In the genomic region with DNA sequence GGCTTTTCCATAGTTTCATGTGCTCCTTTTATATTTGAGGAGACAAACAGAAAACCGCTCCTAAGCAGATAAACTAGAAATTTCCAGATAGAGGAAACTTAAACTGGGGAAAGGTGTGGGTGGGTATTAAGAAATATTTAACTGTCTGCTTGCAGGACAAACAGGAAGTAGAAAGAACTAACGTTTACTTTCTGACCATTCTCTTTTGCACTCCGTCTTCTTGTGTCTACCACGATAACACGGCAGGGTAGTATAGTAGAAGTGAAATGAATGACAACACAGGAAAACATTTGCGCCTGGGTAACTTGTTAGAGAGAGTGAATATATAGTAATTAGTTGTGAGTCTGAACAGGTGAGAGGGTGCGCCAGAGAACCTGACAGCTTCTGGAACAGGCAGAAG, we compare ENCODE assay signal across 12 mouse cellular contexts.
"Had no signal": no experiment of that assay in that cellular context is flagged by ENCODE, and none has a peak within 500 bp of the region (broad histone marks: within the 10 kb centered on the region; RNA-seq: fewer than 3 reads in every experiment).

No protein-coding gene starts in this region.

- H3K9ac ChIP-seq: heart, embryonic 12.5 days; heart, embryonic 13.5 days; heart, embryonic 15.5 days; hindbrain, embryonic 12.5 days; hindbrain, embryonic 13.5 days; hindbrain, embryonic 15.5 days; intestine, embryonic 15.5 days; kidney, embryonic 15.5 days had no signal

- H3K27ac ChIP-seq: heart, embryonic 13.5 days; heart, embryonic 15.5 days; hindbrain, embryonic 10.5 days; hindbrain, embryonic 14.5 days; intestine, embryonic 15.5 days; kidney, embryonic 15.5 days; kidney, postnatal 0 days; left cerebral cortex, adult 2 months had no signal

- H3K9me3 ChIP-seq: heart, embryonic 12.5 days; heart, embryonic 13.5 days; heart, embryonic 15.5 days; hindbrain, embryonic 10.5 days; hindbrain, embryonic 12.5 days; hindbrain, embryonic 13.5 days; hindbrain, embryonic 15.5 days; intestine, embryonic 15.5 days; kidney, embryonic 15.5 days had no signal

- H3K4me3 ChIP-seq: intestine, embryonic 15.5 days had no signal

- H3K36me3 ChIP-seq: heart, embryonic 12.5 days; heart, embryonic 13.5 days; heart, embryonic 15.5 days; hindbrain, embryonic 12.5 days; hindbrain, embryonic 13.5 days; hindbrain, embryonic 15.5 days; intestine, embryonic 15.5 days; kidney, embryonic 15.5 days had no signal

- H3K27me3 ChIP-seq: hindbrain, embryonic 12.5 days; hindbrain, embryonic 13.5 days; hindbrain, embryonic 15.5 days; intestine, embryonic 15.5 days had no signal
